ENCODE assay signal across 9 mouse cellular contexts in genomic region chr8:62284378-62285110, GRCm38 (mm10).
A peak's percentile ranks its signal among the peaks of the same experiment; 100 is the strongest.
DNase-seq lines count a peak whose midpoint lies in the region; ATAC-seq and TF ChIP-seq lines count a peak whose summit lies in the region.
"Had no signal": no experiment of that assay in that cellular context is flagged by ENCODE, and none has a peak within 500 bp of the region (broad histone marks: within the 10 kb centered on the region; RNA-seq: fewer than 3 reads in every experiment).

No protein-coding gene starts in this region.

- peak; percentile 90 for ATAC-seq in midbrain, embryonic 15.5 days (replicated peaks)
- no peak for ATAC-seq in monocyte, adult 5-6 weeks (replicated peaks; ENCODE audit: insufficient number of reproducible peaks, low FRiP score, low TSS enrichment, poor library complexity, severe bottlenecking)

- H3K9me3 ChIP-seq in midbrain, embryonic 15.5 days = no peaks in the 10 kb centered on the region

- H3K27me3 ChIP-seq in kidney, adult 2 months (replicated peaks; ENCODE audit: control insufficient read depth, insufficient read depth, low read length) = no peaks in the 10 kb centered on the region
- H3K27me3 ChIP-seq in midbrain, embryonic 15.5 days (replicated peaks) = no peaks in the 10 kb centered on the region

- no peak overlapping the region for H3K27ac ChIP-seq in kidney, adult 2 months (ENCODE audit: insufficient read depth, low read depth, low read length)
- peak overlapping the region; percentile 48; the same call in 1 of the 2 replicates for H3K27ac ChIP-seq in midbrain, embryonic 15.5 days

- WGBS in kidney, adult 2 months = 39% methylated on average over 12 of the region's 12 CpGs
- WGBS in midbrain, embryonic 15.5 days = 49% methylated on average over 12 of the region's 12 CpGs

- TF ChIP-seq CTCF in kidney, adult 2 months (conservative IDR thresholded peaks at IDR 0.05; ENCODE audit: insufficient read depth, insufficient read length, low read depth, low read length) = no peak

- peaks cover 3% of the 10 kb centered on the region; the same call in 1 of the 2 replicates for H3K4me1 ChIP-seq in kidney, adult 2 months (ENCODE audit: control insufficient read depth, insufficient read depth, low read length)
- peaks cover 8% of the 10 kb centered on the region; the same call in 1 of the 2 replicates for H3K4me1 ChIP-seq in midbrain, embryonic 15.5 days

- H3K36me3 ChIP-seq in kidney, adult 2 months (ENCODE audit: control insufficient read depth, insufficient read depth, low read length) = no peaks in the 10 kb centered on the region
- H3K36me3 ChIP-seq in midbrain, embryonic 15.5 days (replicated peaks) = no peaks in the 10 kb centered on the region

- DNase-seq in layer of hippocampus, adult 18-20 months (ENCODE audit: low spot score in 2 of 2) = peak; percentile 1 to 3
- DNase-seq in layer of hippocampus, adult 11-12 months (ENCODE audit: low spot score) = no peak
- peak; percentile 20 for DNase-seq in heart, adult 8-10 months (ENCODE audit: low spot score)
- peak; percentile 10 for DNase-seq in kidney, adult 2 months
- DNase-seq in spleen, postnatal 36 days (ENCODE audit: low spot score in 2 of 2) = no peak
- DNase-seq in adrenal gland, adult 2 months = no peak

- no peak for TF ChIP-seq POLR2A in kidney, adult 2 months (IDR thresholded peaks at IDR 0.05; ENCODE audit: low read depth, low read length)

- H3K4me3 ChIP-seq in kidney, adult 2 months (ENCODE audit: insufficient read depth, low read depth, low read length) = no peak overlapping the region
- no peak overlapping the region for H3K4me3 ChIP-seq in midbrain, embryonic 15.5 days
- H3K4me3 ChIP-seq: erythroblast, embryonic 14.5 days had no signal

- H3K4me2 ChIP-seq in midbrain, embryonic 15.5 days = no peak overlapping the region

- H3K9ac ChIP-seq in midbrain, embryonic 15.5 days = no peak overlapping the region

Comparison
In these comparisons a context has a peak if more than half of its experiments do, and no peak if none do; other contexts are left out.
1. DNase-seq: peak in layer of hippocampus, adult 18-20 months (2 of 2), heart, adult 8-10 months (single experiment) and kidney, adult 2 months (single experiment); none in layer of hippocampus, adult 11-12 months (single experiment), spleen, postnatal 36 days (0 of 2) and adrenal gland, adult 2 months (single experiment).